Mouse (Mus musculus) lung, postnatal 0 days (tissue): ENCODE measurements around the gene Rps6kl1.

ENCODE experiments used
- CTCF ChIP-seq: IDR thresholded peaks from 2 replicates; pipeline ENCODE4 v1.5.1; 2016; ENCODE audit warnings: antibody characterized with exemption, mild to moderate bottlenecking
- EP300 ChIP-seq: IDR thresholded peaks from 2 replicates; pipeline ENCODE4 v1.6.1; 2016; ENCODE audit warnings: antibody characterized with exemption, mild to moderate bottlenecking, control low read depth

DNA sequence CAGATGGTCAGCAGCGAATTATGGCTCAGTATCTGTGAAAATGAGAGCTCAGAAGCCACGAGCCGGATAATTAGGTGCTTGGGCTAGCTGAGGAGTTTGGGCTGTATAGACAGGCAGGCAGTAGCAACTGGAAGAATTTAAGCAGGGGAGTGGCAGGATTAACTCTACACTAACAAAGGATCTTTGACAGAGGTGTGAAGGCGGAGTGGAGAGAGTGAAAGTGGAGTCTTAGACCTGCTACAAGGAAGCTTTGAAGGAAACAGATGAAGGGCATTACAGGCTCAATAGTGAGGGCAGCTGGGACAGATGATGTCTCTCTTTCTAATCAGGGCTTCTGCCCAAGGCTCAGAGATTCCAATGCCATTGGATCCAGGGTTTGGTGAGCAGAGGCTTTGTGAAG lies 41.6 kb downstream of the Rps6kl1 start:
- no peak for TF ChIP-seq CTCF
- TF ChIP-seq EP300: no peak
